Mouse (Mus musculus): Measurements from ENCODE around the gene Stxbp3. TPM values are rescaled to one million over a fixed set of nuclear protein-coding genes. Genes with fewer than 3 reads are reported as not detected.
"Not testable (repeated sequence)": the region's sequence is repeated elsewhere in the genome, so short reads cannot be mapped to it uniquely, and the experiment has no call there.

Gene Stxbp3
- polyA plus RNA-seq, 1 experiment from 2014 or later = 23.1 TPM

- WGBS = 96% methylated on average over 6 of the region's 6 CpGs
- no peak overlapping the region for H3K9ac ChIP-seq (replicated peaks)
- 0 out of 2 replicates have a peak, but pooled peaks cover 2% of the 10 kb centered on the region for H3K4me1 ChIP-seq
- no peak overlapping the region for H3K4me2 ChIP-seq (replicated peaks)
- H3K36me3 ChIP-seq = no peaks in the 10 kb centered on the region
- no peaks in the 10 kb centered on the region for H3K27me3 ChIP-seq
- no peak overlapping the region for H3K27ac ChIP-seq (replicated peaks)
- H3K9me3 ChIP-seq = no peaks in the 10 kb centered on the region
- no peak for ATAC-seq (ENCODE audit: low FRiP score, low read depth)
- H3K4me3 ChIP-seq = no peak overlapping the region
Measured at GRCm38 (mm10) chr3:108836931-108837330, 3.4 kb downstream of the Stxbp3 start.

- H3K27ac ChIP-seq (replicated peaks); H3K4me1 ChIP-seq; H3K27me3 ChIP-seq; H3K4me3 ChIP-seq; H3K4me2 ChIP-seq (replicated peaks); ATAC-seq (ENCODE audit: low FRiP score, low read depth); H3K36me3 ChIP-seq; H3K9ac ChIP-seq (replicated peaks); H3K9me3 ChIP-seq: not testable (repeated sequence)
- WGBS = 98% methylated on average over 1 of the region's 1 CpGs
Measured at GRCm38 (mm10) chr3:108833717-108834116, 6.6 kb downstream of the Stxbp3 start.

DNA sequence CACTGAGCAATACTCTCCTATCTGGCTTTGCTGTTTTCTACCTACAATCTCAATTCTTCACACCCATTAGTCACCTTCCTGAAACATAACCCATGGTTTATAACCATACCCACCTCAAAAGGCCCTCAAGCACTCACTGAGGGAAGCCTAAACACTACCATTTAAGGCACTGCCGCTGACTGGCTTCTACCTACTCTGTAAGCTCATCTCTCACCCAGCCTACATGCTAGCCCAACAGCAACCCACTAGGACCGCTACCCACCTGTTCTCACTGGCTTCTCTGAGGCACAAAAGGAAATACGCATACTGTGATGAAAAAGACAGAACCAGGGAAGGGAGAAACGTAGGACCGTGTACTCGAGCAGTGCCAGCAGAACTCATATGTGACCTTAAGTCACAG is 8.6 kb downstream of the Stxbp3 start:
- H3K9ac ChIP-seq (replicated peaks) = no peak overlapping the region
- H3K36me3 ChIP-seq = peaks cover 5% of the 10 kb centered on the region; the same call in 1 of the 2 replicates
- H3K4me1 ChIP-seq = no peaks in the 10 kb centered on the region
- no peak overlapping the region for H3K27ac ChIP-seq (replicated peaks)
- no peaks in the 10 kb centered on the region for H3K27me3 ChIP-seq
- H3K9me3 ChIP-seq = no peaks in the 10 kb centered on the region
- WGBS = 93% methylated on average over 6 of the region's 6 CpGs
- no peak overlapping the region for H3K4me2 ChIP-seq (replicated peaks)
- no peak for ATAC-seq (ENCODE audit: low FRiP score, low read depth)
- H3K4me3 ChIP-seq = no peak overlapping the region

DNA sequence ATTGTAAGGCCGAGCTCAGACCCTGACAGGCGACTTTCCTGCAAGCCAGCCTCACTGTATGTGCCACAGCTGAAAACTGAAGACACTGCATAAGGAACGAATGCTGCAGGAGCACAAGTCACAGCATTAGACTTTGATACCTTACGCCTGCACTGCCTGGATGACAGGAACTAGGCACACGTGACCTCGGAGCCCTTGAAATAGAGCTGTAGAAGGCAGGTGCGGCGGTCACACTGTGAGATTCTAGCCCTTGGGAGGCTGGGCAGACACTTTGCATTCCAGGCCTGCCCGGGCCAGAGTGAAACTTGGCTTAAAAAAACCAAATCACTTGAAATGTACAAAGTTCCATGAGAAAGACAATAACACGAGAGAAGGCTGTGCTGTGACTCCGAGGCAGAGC is 9.8 kb downstream of the Stxbp3 start:
- H3K4me3 ChIP-seq = no peak overlapping the region
- no peaks in the 10 kb centered on the region for H3K4me1 ChIP-seq
- H3K9me3 ChIP-seq = no peaks in the 10 kb centered on the region
- no peak overlapping the region for H3K27ac ChIP-seq (replicated peaks)
- 91% methylated on average over 11 of the region's 11 CpGs for WGBS
- no peak overlapping the region for H3K4me2 ChIP-seq (replicated peaks)
- no peak for ATAC-seq (ENCODE audit: low FRiP score, low read depth)
- no peaks in the 10 kb centered on the region for H3K27me3 ChIP-seq
- H3K9ac ChIP-seq (replicated peaks) = no peak overlapping the region
- H3K36me3 ChIP-seq = peaks cover 11% of the 10 kb centered on the region; the same call in 1 of the 2 replicates

GRCm38 (mm10) chr3:108815631-108816030 is 24.7 kb downstream of the Stxbp3 start:
- Histone ChIP-seq H3K36me3 (peaks cover 8% of the 10 kb centered on the region; the same call in 1 of the 2 replicates), H3K27ac (replicated peaks) (no peak overlapping the region), H3K9ac (replicated peaks) (no peak overlapping the region), H3K9me3 (no peaks in the 10 kb centered on the region), H3K27me3 (no peaks in the 10 kb centered on the region), H3K4me3 (no peak overlapping the region), H3K4me2 (replicated peaks) (no peak overlapping the region), H3K4me1 (no peaks in the 10 kb centered on the region)
- 82% methylated on average over 4 of the region's 4 CpGs for WGBS
- no peak for ATAC-seq (ENCODE audit: low FRiP score, low read depth)

DNA sequence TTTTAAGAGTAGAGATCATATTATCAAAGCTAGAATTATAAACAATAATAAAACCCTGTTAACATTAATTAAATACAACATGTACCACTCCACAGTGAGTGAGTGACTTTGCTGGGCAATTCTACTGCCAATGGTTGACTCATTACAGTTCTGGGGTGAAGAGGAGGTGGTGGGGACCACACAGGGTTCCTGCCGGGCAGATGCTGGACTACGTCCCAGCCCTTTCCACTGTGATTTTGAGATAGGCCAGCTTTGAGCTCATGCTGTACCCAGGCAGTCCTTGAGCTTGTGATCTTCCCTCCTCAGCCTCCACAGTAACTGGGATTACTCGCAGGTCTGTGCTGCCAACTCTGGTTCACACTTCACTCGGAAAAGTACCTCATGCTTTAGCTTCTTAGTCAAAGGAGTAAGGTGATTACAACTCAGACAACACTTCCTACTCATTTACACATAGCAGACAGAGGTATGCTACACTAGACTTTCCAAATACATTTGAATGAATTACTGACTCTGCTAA is 29.5 kb downstream of the Stxbp3 start:
- Histone ChIP-seq H3K27ac (replicated peaks) (no peak overlapping the region), H3K9ac (replicated peaks) (no peak overlapping the region), H3K36me3 (0 out of 2 replicates have a peak, but pooled peaks cover 2% of the 10 kb centered on the region), H3K27me3 (no peaks in the 10 kb centered on the region), H3K4me1 (no peaks in the 10 kb centered on the region), H3K4me2 (replicated peaks) (no peak overlapping the region), H3K9me3 (no peaks in the 10 kb centered on the region), H3K4me3 (no peak overlapping the region)
- WGBS = 87% methylated on average over 4 of the region's 4 CpGs
- no peak for ATAC-seq (ENCODE audit: low FRiP score, low read depth)

GRCm38 (mm10) chr3:108805622-108806021 is 34.7 kb downstream of the Stxbp3 start:
- Histone ChIP-seq H3K4me3 (no peak overlapping the region), H3K4me2 (replicated peaks) (no peak overlapping the region), H3K27me3 (no peaks in the 10 kb centered on the region), H3K36me3 (peaks cover 26% of the 10 kb centered on the region), H3K9ac (replicated peaks) (no peak overlapping the region), H3K27ac (replicated peaks) (no peak overlapping the region), H3K9me3 (no peaks in the 10 kb centered on the region), H3K4me1 (no peaks in the 10 kb centered on the region)
- 84% methylated on average over 5 of the region's 5 CpGs for WGBS
- no peak for ATAC-seq (ENCODE audit: low FRiP score, low read depth)

- Histone ChIP-seq H3K4me1 (no peaks in the 10 kb centered on the region), H3K27ac (replicated peaks) (no peak overlapping the region), H3K4me2 (replicated peaks) (no peak overlapping the region), H3K36me3 (peaks cover 41% of the 10 kb centered on the region), H3K9ac (replicated peaks) (no peak overlapping the region), H3K27me3 (no peaks in the 10 kb centered on the region), H3K4me3 (no peak overlapping the region), H3K9me3 (no peaks in the 10 kb centered on the region)
- WGBS = 93% methylated on average over 2 of the region's 2 CpGs
- no peak for ATAC-seq (ENCODE audit: low FRiP score, low read depth)
Measured at GRCm38 (mm10) chr3:108798375-108798774, 42.0 kb downstream of the Stxbp3 start.

DNA sequence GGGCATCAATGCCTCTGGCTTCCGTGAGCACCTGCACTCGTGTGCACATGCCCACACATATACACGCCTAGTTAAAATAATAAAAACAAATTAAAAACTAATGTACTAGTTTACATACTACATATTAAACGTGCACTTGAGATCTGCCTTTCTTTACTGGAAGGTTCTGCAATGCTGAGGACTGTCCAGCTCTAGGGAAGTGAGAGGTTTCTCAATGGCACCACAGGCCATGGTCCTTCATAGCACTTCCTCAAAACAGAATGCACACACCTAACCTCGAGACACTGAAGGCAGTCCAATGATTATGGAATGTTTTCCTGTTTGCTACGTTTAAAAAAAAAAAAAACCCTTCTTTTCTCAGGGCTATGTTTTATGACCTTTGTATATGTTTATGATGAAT is 42.6 kb downstream of the Stxbp3 start:
- H3K36me3 ChIP-seq = peaks cover 38% of the 10 kb centered on the region
- no peak overlapping the region for H3K9ac ChIP-seq (replicated peaks)
- ATAC-seq (ENCODE audit: low FRiP score, low read depth) = no peak
- no peaks in the 10 kb centered on the region for H3K9me3 ChIP-seq
- H3K4me2 ChIP-seq (replicated peaks) = no peak overlapping the region
- H3K27me3 ChIP-seq = no peaks in the 10 kb centered on the region
- no peaks in the 10 kb centered on the region for H3K4me1 ChIP-seq
- no peak overlapping the region for H3K27ac ChIP-seq (replicated peaks)
- WGBS = 93% methylated on average over 6 of the region's 6 CpGs
- no peak overlapping the region for H3K4me3 ChIP-seq

DNA sequence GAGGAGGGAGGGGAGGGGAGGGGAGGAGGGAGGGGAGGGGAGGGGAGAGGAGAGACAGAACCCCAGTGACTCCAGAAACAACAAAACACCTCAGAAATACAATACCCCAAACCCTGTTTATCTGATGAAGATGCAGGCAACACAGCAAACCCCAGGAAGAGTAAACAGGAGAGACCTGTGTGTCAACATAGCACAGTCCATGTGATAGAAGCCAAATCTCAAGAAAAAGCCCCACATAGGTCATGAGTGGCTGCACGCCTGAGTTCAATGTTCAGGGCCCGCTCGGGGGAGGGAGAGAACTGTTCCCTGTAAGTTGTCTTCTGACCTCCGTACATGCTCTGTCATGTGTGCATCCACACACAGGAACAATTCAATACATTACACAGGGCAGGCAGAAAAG is 43.9 kb downstream of the Stxbp3 start:
- no peak for ATAC-seq (ENCODE audit: low FRiP score, low read depth)
- Histone ChIP-seq H3K4me1 (no peaks in the 10 kb centered on the region), H3K4me2 (replicated peaks) (no peak overlapping the region), H3K27me3 (no peaks in the 10 kb centered on the region), H3K27ac (replicated peaks) (no peak overlapping the region), H3K9ac (replicated peaks) (no peak overlapping the region), H3K4me3 (no peak overlapping the region), H3K36me3 (peaks cover 30% of the 10 kb centered on the region), H3K9me3 (no peaks in the 10 kb centered on the region)
- WGBS = 89% methylated on average over 4 of the region's 4 CpGs

DNA sequence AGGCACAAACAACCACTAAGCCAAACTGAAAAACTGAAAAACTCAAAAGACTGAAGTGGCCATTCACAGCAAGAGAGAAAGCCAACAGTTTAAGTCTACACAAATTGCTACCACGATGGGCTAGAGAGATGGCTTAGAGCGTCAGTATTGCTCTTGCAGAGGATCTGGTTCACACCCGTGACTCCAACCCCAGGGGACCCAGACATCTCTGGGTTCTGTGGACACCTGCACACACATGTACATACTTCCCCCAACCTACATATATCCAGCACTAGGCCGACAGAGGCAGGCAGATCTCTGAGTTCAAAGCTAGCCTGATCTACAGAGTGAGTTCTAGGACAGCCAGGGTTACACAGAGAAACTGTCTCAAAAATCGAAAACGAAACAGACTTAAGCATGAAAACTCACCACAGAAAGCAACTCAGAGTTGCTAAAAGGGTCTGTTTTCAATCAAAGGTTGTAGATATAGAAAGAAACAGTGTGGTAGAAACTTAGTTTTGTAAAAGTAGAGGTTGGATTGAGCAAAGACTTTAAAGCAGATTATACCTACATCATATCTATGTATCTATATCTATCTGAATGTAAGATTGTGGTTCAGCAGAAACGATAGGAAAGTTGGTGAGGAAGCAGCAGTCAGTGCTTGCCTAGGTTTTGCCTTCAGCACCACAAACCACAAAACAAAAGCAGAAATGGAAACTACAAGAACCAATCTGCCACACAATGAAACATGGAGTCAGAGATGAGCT is 44.6 kb downstream of the Stxbp3 start:
- Histone ChIP-seq H3K4me1 (no peaks in the 10 kb centered on the region), H3K36me3 (peaks cover 26% of the 10 kb centered on the region), H3K4me3 (no peak overlapping the region), H3K4me2 (replicated peaks) (no peak overlapping the region), H3K9ac (replicated peaks) (no peak overlapping the region), H3K9me3 (no peaks in the 10 kb centered on the region), H3K27ac (replicated peaks) (no peak overlapping the region), H3K27me3 (no peaks in the 10 kb centered on the region)
- ATAC-seq (ENCODE audit: low FRiP score, low read depth) = no peak
- 90% methylated on average over 7 of the region's 7 CpGs for WGBS

DNA sequence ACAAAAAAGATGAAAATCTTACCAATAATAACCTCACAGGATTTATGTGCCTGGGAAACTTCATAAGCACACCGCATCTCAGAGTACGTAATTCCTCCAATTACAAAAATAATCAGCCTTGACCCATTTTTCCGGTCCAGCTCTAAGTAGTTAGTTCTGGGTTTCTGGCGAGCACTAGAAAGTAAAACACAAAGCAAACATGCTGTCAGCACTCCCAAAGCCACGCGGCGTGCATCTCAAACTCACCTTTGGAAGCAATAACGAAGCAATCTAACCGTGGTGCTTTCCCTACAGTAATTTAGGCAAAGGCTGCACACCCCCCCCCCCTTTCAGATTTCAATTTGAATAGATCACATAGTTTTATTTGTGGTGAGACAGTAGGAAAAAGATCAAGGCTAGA is 45.5 kb downstream of the Stxbp3 start:
- Histone ChIP-seq H3K27ac (replicated peaks) (no peak overlapping the region), H3K36me3 (peaks cover 17% of the 10 kb centered on the region; the same call in 1 of the 2 replicates), H3K9me3 (no peaks in the 10 kb centered on the region), H3K9ac (replicated peaks) (no peak overlapping the region), H3K4me1 (no peaks in the 10 kb centered on the region), H3K4me3 (no peak overlapping the region), H3K4me2 (replicated peaks) (no peak overlapping the region), H3K27me3 (no peaks in the 10 kb centered on the region)
- 93% methylated on average over 9 of the region's 9 CpGs for WGBS
- ATAC-seq (ENCODE audit: low FRiP score, low read depth) = no peak

GRCm38 (mm10) chr3:108792420-108792819 is 47.9 kb downstream of the Stxbp3 start:
- Histone ChIP-seq H3K36me3 (peaks cover 9% of the 10 kb centered on the region; the same call in 1 of the 2 replicates), H3K27ac (replicated peaks) (no peak overlapping the region), H3K4me2 (replicated peaks) (no peak overlapping the region), H3K4me1 (no peaks in the 10 kb centered on the region), H3K9ac (replicated peaks) (no peak overlapping the region), H3K27me3 (no peaks in the 10 kb centered on the region), H3K4me3 (no peak overlapping the region), H3K9me3 (no peaks in the 10 kb centered on the region)
- ATAC-seq (ENCODE audit: low FRiP score, low read depth) = no peak
